Mouse (Mus musculus) embryonic facial prominence, embryonic 13.5 days (tissue): ENCODE measurements at regions not wholly inside any gene's neighbourhood (a gene's known extent, or its start where the extent isn't known, plus 50 kb on each side); places are given as distances from the start of the nearest gene placed in this dataset.
A peak's percentile ranks its signal among the peaks of the same experiment; 100 is the strongest.
"Not testable (repeated sequence)": the region's sequence is repeated elsewhere in the genome, so short reads cannot be mapped to it uniquely, and the experiment has no call there.

Experiments
- ATAC-seq: fragments of 200-750 bp; cut with Nextera tagmentation; 2 replicates; pipeline ENCODE4 v1.8.0; 2017; ENCODE audit warnings: low read depth; ENCODE audit not compliant: insufficient number of reproducible peaks, insufficient read depth, low FRiP score, low TSS enrichment
- H3K27ac ChIP-seq: fragments of 300-500 bp; sonication (generic); 2 replicates; pipeline ENCODE4 v1.5.1; 2015; ENCODE audit warnings: moderate library complexity, mild to moderate bottlenecking, inconsistent platforms
- H3K27me3 ChIP-seq: fragments of 300-500 bp; sonication (generic); 2 replicates; pipeline ENCODE4 v1.6.1; 2015; ENCODE audit warnings: mild to moderate bottlenecking, inconsistent platforms
- H3K36me3 ChIP-seq: fragments of 300-500 bp; sonication (generic); 2 replicates; pipeline ENCODE4 v1.6.1; 2015; ENCODE audit warnings: mild to moderate bottlenecking, inconsistent platforms
- H3K4me1 ChIP-seq: fragments of 300-500 bp; sonication (generic); 2 replicates; pipeline ENCODE4 v1.6.1; 2015; ENCODE audit warnings: inconsistent platforms
- H3K4me2 ChIP-seq: fragments of 300-500 bp; sonication (generic); 2 replicates; pipeline ENCODE4 v1.6.1; 2015; ENCODE audit warnings: moderate library complexity, mild to moderate bottlenecking, inconsistent platforms
- H3K4me3 ChIP-seq: fragments of 300-500 bp; sonication (generic); 2 replicates; pipeline ENCODE4 v1.5.1; 2015; ENCODE audit warnings: mild to moderate bottlenecking, inconsistent platforms
- H3K9ac ChIP-seq: fragments of 300-500 bp; sonication (generic); 2 replicates; pipeline ENCODE4 v1.6.1; 2015; ENCODE audit warnings: mild to moderate bottlenecking, inconsistent platforms
- H3K9me3 ChIP-seq: fragments of 300-500 bp; sonication (generic); 2 replicates; pipeline ENCODE4 v1.6.1; 2016; ENCODE audit warnings: inconsistent platforms
- WGBS: fragments of 180-500 bp; shearing (Covaris S2); methylation state at CpG from one replicate; pipeline ENCODE4 v1.1.7; 2015; ENCODE audit warnings: mixed read lengths; 5-methylcytosine and 5-hydroxymethylcytosine counted together

GRCm38 (mm10) chr8:71823655-71824622 lies 57.9 kb upstream of the Zfp709 start:
- H3K9me3 ChIP-seq, H3K27me3 ChIP-seq, H3K4me2 ChIP-seq, H3K4me3 ChIP-seq, H3K27ac ChIP-seq, H3K36me3 ChIP-seq, H3K9ac ChIP-seq, H3K4me1 ChIP-seq: not testable (repeated sequence)
- WGBS = 58% methylated on average over 3 of the region's 3 CpGs
- peak; percentile 75 for ATAC-seq

- H3K4me2 ChIP-seq, ATAC-seq, H3K4me3 ChIP-seq, H3K9ac ChIP-seq, H3K27ac ChIP-seq, H3K27me3 ChIP-seq, H3K36me3 ChIP-seq, H3K4me1 ChIP-seq, H3K9me3 ChIP-seq: not testable (repeated sequence)
- 68% methylated on average over 1 of the region's 1 CpGs for WGBS
Observed at GRCm38 (mm10) chr8:71822749-71823148, 59.1 kb upstream of the Zfp709 start.

- ATAC-seq = peak; percentile 50
- H3K27ac ChIP-seq, H3K9ac ChIP-seq, H3K4me2 ChIP-seq, H3K36me3 ChIP-seq, H3K4me3 ChIP-seq, H3K27me3 ChIP-seq, H3K9me3 ChIP-seq, H3K4me1 ChIP-seq: not testable (repeated sequence)
- WGBS = 88% methylated on average over 8 of the region's 8 CpGs
Observed at GRCm38 (mm10) chr8:71819936-71820335, 61.9 kb upstream of the Zfp709 start.

GRCm38 (mm10) chr8:71819381-71819780 lies 62.4 kb upstream of the Zfp709 start:
- ATAC-seq = 0 out of 2 replicates have a peak, but pooled peaks have one; percentile 71
- WGBS = 88% methylated on average over 9 of the region's 9 CpGs
- not testable (repeated sequence) for H3K9ac ChIP-seq

GRCm38 (mm10) chr8:71816272-71817034 lies 65.4 kb upstream of the Zfp709 start:
- WGBS = 89% methylated on average over 20 of the region's 20 CpGs
- H3K4me3 ChIP-seq, H3K27ac ChIP-seq, H3K9me3 ChIP-seq, H3K27me3 ChIP-seq, H3K4me1 ChIP-seq, H3K36me3 ChIP-seq, H3K9ac ChIP-seq, ATAC-seq, H3K4me2 ChIP-seq: not testable (repeated sequence)

More at GRCm38 (mm10) chr8:71819381-71819780, 62.4 kb upstream of the Zfp709 start:
- not testable (repeated sequence) for H3K4me2 ChIP-seq, H3K4me1 ChIP-seq, H3K36me3 ChIP-seq, H3K27ac ChIP-seq, H3K9me3 ChIP-seq, H3K4me3 ChIP-seq, H3K27me3 ChIP-seq

- H3K4me3 ChIP-seq, H3K27me3 ChIP-seq, H3K36me3 ChIP-seq, H3K4me2 ChIP-seq, ATAC-seq, H3K9ac ChIP-seq, H3K27ac ChIP-seq, H3K9me3 ChIP-seq, H3K4me1 ChIP-seq: not testable (repeated sequence)
- 93% methylated on average over 5 of the region's 5 CpGs for WGBS
Observed at GRCm38 (mm10) chr8:71815813-71816212, 66.0 kb upstream of the Zfp709 start.

DNA sequence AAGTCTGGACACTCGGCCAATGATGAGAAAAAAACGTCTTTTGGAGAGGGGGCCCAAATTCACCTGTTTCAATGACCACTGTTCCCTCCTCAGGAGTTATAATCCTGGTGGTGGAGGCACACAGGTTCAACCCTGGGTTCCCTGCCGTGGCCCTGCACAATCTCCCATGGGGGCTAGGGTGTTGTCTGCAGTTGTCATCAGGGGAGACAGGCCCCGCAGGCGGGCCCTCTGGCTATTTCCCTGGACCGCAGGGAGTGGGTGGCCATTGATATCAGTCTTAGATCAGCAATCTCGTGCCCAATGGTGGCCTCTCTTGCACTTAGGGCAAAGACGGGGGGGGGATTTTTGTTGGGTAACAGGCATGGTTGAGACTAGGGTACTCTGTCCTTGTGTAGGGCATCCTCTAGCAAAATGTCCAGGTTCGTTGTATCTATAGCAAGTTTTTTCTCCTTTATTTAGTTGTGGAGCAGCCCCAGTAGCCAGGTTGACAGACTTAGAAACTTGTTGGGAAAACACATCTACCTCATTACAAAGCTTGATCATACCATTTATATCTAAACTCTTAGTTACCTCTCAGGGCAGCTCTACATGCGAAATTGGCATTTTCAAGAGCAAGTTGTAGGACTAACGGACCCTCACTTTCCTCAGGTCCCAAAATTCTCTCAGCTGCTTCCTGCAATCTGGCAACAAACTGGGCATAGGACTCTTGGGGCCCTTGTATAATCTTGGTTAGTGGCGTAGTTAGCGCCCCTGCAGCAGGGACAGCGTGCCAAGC lies 66.9 kb upstream of the Zfp709 start:
- not testable (repeated sequence) for H3K27me3 ChIP-seq, ATAC-seq, H3K4me3 ChIP-seq, H3K9ac ChIP-seq, H3K9me3 ChIP-seq, H3K27ac ChIP-seq, H3K4me2 ChIP-seq, H3K36me3 ChIP-seq, H3K4me1 ChIP-seq
- 87% methylated on average over 14 of the region's 14 CpGs for WGBS

DNA sequence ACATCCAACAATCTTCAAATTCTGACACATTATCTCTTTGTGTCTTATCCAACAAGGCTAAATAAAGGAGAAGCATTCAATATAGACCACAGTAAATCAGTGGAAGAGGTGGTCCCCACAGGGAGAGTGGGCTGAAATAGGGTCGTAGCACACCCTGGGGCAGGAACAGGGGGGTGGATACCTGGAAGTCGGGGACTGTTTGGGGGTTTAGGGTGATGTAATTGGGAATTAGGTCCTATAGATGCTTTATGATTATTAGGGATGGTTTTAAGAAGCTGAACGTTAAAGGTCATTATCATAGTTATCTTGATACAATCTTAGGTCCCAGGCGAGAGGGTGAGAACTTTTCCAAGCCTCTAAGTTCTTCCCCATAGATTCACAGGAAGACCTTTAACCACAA lies 67.9 kb upstream of the Zfp709 start:
- ATAC-seq, H3K9me3 ChIP-seq, H3K4me2 ChIP-seq, H3K4me3 ChIP-seq, H3K4me1 ChIP-seq, H3K27ac ChIP-seq, H3K27me3 ChIP-seq, H3K9ac ChIP-seq, H3K36me3 ChIP-seq: not testable (repeated sequence)
- 83% methylated on average over 4 of the region's 4 CpGs for WGBS

DNA sequence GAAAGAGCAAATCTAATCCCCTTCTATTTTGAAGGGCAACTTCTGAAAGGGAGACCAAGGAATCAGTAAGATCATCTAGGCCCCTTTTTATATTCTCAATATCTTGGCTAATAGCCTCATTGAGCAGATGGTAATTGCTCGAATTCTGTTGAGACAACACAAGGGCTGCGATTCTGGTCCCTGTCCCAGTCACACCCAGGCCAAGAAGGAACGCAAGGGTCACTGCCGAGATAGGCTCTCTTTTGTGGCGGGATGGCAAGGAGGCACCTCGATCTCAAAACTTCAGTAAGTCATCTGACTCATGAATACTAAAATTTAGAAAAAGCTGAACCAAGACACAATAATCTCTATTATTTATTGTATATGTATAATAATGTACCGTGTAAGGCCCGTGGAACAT lies 68.6 kb upstream of the Zfp709 start:
- not testable (repeated sequence) for H3K4me1 ChIP-seq, ATAC-seq, H3K9me3 ChIP-seq, H3K9ac ChIP-seq, H3K27ac ChIP-seq, H3K4me3 ChIP-seq, H3K27me3 ChIP-seq, H3K36me3 ChIP-seq, H3K4me2 ChIP-seq
- WGBS = 87% methylated on average over 8 of the region's 8 CpGs

GRCm38 (mm10) chr8:71807788-71808187 lies 74.0 kb upstream of the Zfp709 start:
- H3K27me3 ChIP-seq, ATAC-seq, H3K9ac ChIP-seq, H3K9me3 ChIP-seq, H3K36me3 ChIP-seq, H3K4me3 ChIP-seq, H3K27ac ChIP-seq, H3K4me2 ChIP-seq, H3K4me1 ChIP-seq: not testable (repeated sequence)
- WGBS = 81% methylated on average over 3 of the region's 4 CpGs

DNA sequence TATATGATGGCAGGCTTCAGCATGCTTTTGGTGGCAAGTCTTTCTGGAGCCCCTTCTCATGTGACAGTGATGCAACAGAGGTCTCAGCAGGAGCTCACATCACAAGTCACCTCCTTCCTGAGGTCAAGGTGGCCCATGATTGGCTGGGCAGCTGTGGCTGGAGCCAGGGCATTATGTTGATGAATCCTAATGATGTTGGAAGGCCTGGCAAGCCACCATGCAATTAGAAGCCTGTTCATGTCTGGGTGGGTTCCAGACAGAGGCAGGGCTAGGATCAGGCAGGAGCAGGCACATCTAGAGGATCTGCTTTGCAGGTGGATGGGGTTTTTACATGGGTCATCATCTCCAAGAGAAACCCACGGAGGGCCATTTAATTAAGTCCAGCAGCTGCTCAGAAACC lies 77.2 kb upstream of the Zfp709 start:
- not testable (repeated sequence) for H3K9ac ChIP-seq, H3K27ac ChIP-seq, H3K9me3 ChIP-seq, H3K36me3 ChIP-seq, ATAC-seq, H3K4me1 ChIP-seq, H3K4me2 ChIP-seq, H3K27me3 ChIP-seq, H3K4me3 ChIP-seq
- 74% methylated on average over 1 of the region's 1 CpGs for WGBS
